Comparison of ENCODE assay signal across 8 mouse cellular contexts in genomic region chr4:135964426-135964825, GRCm38 (mm10). TPM values are rescaled to one million over a fixed set of nuclear protein-coding genes. Genes with fewer than 3 reads are reported as not detected.
A peak's percentile ranks its signal among the peaks of the same experiment; 100 is the strongest.
DNase-seq lines count a peak whose midpoint lies in the region; ATAC-seq and TF ChIP-seq lines count a peak whose summit lies in the region.

No protein-coding gene starts in this region.

- TF ChIP-seq EP300 in stomach, postnatal 0 days (optimal IDR thresholded peaks at IDR 0.05): no peak

- H3K4me1 ChIP-seq in bone marrow, adult 2 months (ENCODE audit: control insufficient read depth, insufficient read depth, low read length): no peaks in the 10 kb centered on the region
- H3K4me1 ChIP-seq in forebrain, embryonic 11.5 days (replicated peaks; ENCODE audit: control insufficient read depth, insufficient read depth, low read length): peaks cover 6% of the 10 kb centered on the region
- peaks cover 17% of the 10 kb centered on the region for H3K4me1 ChIP-seq in hindbrain, embryonic 16.5 days (ENCODE audit: control insufficient read depth, insufficient read depth, low read depth, low read length)
- H3K4me1 ChIP-seq in limb, embryonic 14.5 days (ENCODE audit: control insufficient read depth, insufficient read depth, low read length): peaks cover 6% of the 10 kb centered on the region
- H3K4me1 ChIP-seq in midbrain, embryonic 13.5 days (replicated peaks): peaks cover 20% of the 10 kb centered on the region
- no peaks in the 10 kb centered on the region for H3K4me1 ChIP-seq in stomach, postnatal 0 days (replicated peaks; ENCODE audit: control insufficient read depth, insufficient read depth)

- H3K27ac ChIP-seq in bone marrow, adult 2 months (ENCODE audit: control insufficient read depth, insufficient read depth, low read depth, low read length, poor library complexity): no peak overlapping the region
- H3K27ac ChIP-seq in forebrain, embryonic 11.5 days (ENCODE audit: low read depth, low read length): no peak overlapping the region
- peak overlapping the region; percentile 94 for H3K27ac ChIP-seq in hindbrain, embryonic 16.5 days (ENCODE audit: low read depth, low read length)
- peak overlapping the region; percentile 70 for H3K27ac ChIP-seq in limb, embryonic 14.5 days (replicated peaks; ENCODE audit: low read depth, low read length)
- H3K27ac ChIP-seq in midbrain, embryonic 13.5 days: no peak overlapping the region
- H3K27ac ChIP-seq in stomach, postnatal 0 days (replicated peaks): peak overlapping the region; percentile 95

- peaks cover 5% of the 10 kb centered on the region; the same call in 1 of the 2 replicates for H3K36me3 ChIP-seq in forebrain, embryonic 11.5 days (ENCODE audit: control insufficient read depth, insufficient read depth, low read length)
- H3K36me3 ChIP-seq in hindbrain, embryonic 16.5 days (ENCODE audit: control insufficient read depth, insufficient read depth, low read length): peaks cover 42% of the 10 kb centered on the region
- peaks cover 65% of the 10 kb centered on the region for H3K36me3 ChIP-seq in limb, embryonic 14.5 days (ENCODE audit: control insufficient read depth, insufficient read depth, low read length)
- peaks cover 61% of the 10 kb centered on the region for H3K36me3 ChIP-seq in midbrain, embryonic 13.5 days
- peaks cover 25% of the 10 kb centered on the region for H3K36me3 ChIP-seq in stomach, postnatal 0 days (ENCODE audit: control insufficient read depth, insufficient read depth, low read length)

- TF ChIP-seq POLR2A in bone marrow, adult 2 months (IDR thresholded peaks at IDR 0.05; ENCODE audit: borderline replicate concordance, control insufficient read depth, low read depth, low read length): no peak; the same call in 1 of the 2 replicates
- TF ChIP-seq POLR2A in limb, embryonic 14.5 days (IDR thresholded peaks at IDR 0.05; ENCODE audit: borderline replicate concordance, extremely low read depth, insufficient read depth, insufficient read length): no peak

- TF ChIP-seq CTCF in bone marrow, adult 2 months (IDR thresholded peaks at IDR 0.05; ENCODE audit: control insufficient read depth, insufficient read depth, low read length): no peak
- peak; percentile 45 for TF ChIP-seq CTCF in stomach, postnatal 0 days (IDR thresholded peaks at IDR 0.05; ENCODE audit: low read depth)

- peak; percentile 53 for DNase-seq in CD4-positive, CD25-positive, alpha-beta regulatory T cell, adult 2 months (ENCODE audit: low read depth, low spot score)
- no peak for DNase-seq in forebrain, embryonic 11.5 days (ENCODE audit: low spot score)
- peak; percentile 63 for DNase-seq in limb, embryonic 14.5 days (ENCODE audit: low spot score)
- DNase-seq in stomach, postnatal 0 days (ENCODE audit: low spot score): peak; percentile 96

- 4% methylated on average over 12 of the region's 12 CpGs for WGBS in bone marrow, adult 2 months
- WGBS in forebrain, embryonic 11.5 days: 4% methylated on average over 12 of the region's 12 CpGs
- WGBS in hindbrain, embryonic 16.5 days: 5% methylated on average over 12 of the region's 12 CpGs
- 0% methylated on average over 12 of the region's 12 CpGs for WGBS in limb, embryonic 14.5 days
- 7% methylated on average over 12 of the region's 12 CpGs for WGBS in midbrain, embryonic 13.5 days
- 2% methylated on average over 12 of the region's 12 CpGs for WGBS in stomach, postnatal 0 days

- H3K9ac ChIP-seq in forebrain, embryonic 11.5 days (ENCODE audit: low read length): peak overlapping the region; percentile 71; the same call in 1 of the 2 replicates
- peak overlapping the region; percentile 90 for H3K9ac ChIP-seq in hindbrain, embryonic 16.5 days (ENCODE audit: low read depth, low read length)
- peak overlapping the region; percentile 63 for H3K9ac ChIP-seq in limb, embryonic 14.5 days (ENCODE audit: low read depth, low read length, severe bottlenecking)
- peak overlapping the region; percentile 86 for H3K9ac ChIP-seq in midbrain, embryonic 13.5 days (replicated peaks)
- H3K9ac ChIP-seq in stomach, postnatal 0 days (ENCODE audit: low read length): peak overlapping the region; percentile 82

- H3K4me3 ChIP-seq in bone marrow, adult 2 months (replicated peaks; ENCODE audit: control insufficient read depth, low read depth, low read length): peak overlapping the region; percentile 98
- H3K4me3 ChIP-seq in forebrain, embryonic 11.5 days (ENCODE audit: low read depth, low read length): peak overlapping the region; percentile 72
- peak overlapping the region; percentile 85 for H3K4me3 ChIP-seq in hindbrain, embryonic 16.5 days (ENCODE audit: low read length)
- H3K4me3 ChIP-seq in limb, embryonic 14.5 days (replicated peaks; ENCODE audit: low read length): peak overlapping the region; percentile 72
- peak overlapping the region; percentile 78 for H3K4me3 ChIP-seq in midbrain, embryonic 13.5 days (replicated peaks)
- H3K4me3 ChIP-seq in stomach, postnatal 0 days (ENCODE audit: low read depth, low read length): peak overlapping the region; percentile 78

- no peaks in the 10 kb centered on the region for H3K9me3 ChIP-seq in forebrain, embryonic 11.5 days (ENCODE audit: control insufficient read depth, low read length)
- H3K9me3 ChIP-seq in hindbrain, embryonic 16.5 days (ENCODE audit: control insufficient read depth, low read length): no peaks in the 10 kb centered on the region
- H3K9me3 ChIP-seq in limb, embryonic 14.5 days (ENCODE audit: control insufficient read depth, low read length): no peaks in the 10 kb centered on the region
- H3K9me3 ChIP-seq in midbrain, embryonic 13.5 days: no peaks in the 10 kb centered on the region
- H3K9me3 ChIP-seq in stomach, postnatal 0 days (ENCODE audit: control insufficient read depth, low read length): no peaks in the 10 kb centered on the region

- peak overlapping the region; percentile 91 for H3K4me2 ChIP-seq in forebrain, embryonic 11.5 days (ENCODE audit: low read depth, low read length, severe bottlenecking)
- peak overlapping the region; percentile 64 for H3K4me2 ChIP-seq in hindbrain, embryonic 16.5 days (ENCODE audit: low read length)
- peak overlapping the region; percentile 86 for H3K4me2 ChIP-seq in limb, embryonic 14.5 days (replicated peaks; ENCODE audit: low read depth, low read length, severe bottlenecking)
- H3K4me2 ChIP-seq in midbrain, embryonic 13.5 days (replicated peaks): peak overlapping the region; percentile 93
- peak overlapping the region; percentile 89 for H3K4me2 ChIP-seq in stomach, postnatal 0 days (replicated peaks; ENCODE audit: low read depth)

- H3K27me3 ChIP-seq in forebrain, embryonic 11.5 days (ENCODE audit: control insufficient read depth, insufficient read depth, low read length): no peaks in the 10 kb centered on the region
- H3K27me3 ChIP-seq in hindbrain, embryonic 16.5 days (replicated peaks; ENCODE audit: control insufficient read depth, insufficient read depth, low read length): no peaks in the 10 kb centered on the region
- H3K27me3 ChIP-seq in limb, embryonic 14.5 days (ENCODE audit: control insufficient read depth, insufficient read depth, low read length): no peaks in the 10 kb centered on the region
- peaks cover 5% of the 10 kb centered on the region; the same call in 1 of the 2 replicates for H3K27me3 ChIP-seq in midbrain, embryonic 13.5 days
- H3K27me3 ChIP-seq in stomach, postnatal 0 days (ENCODE audit: control insufficient read depth, insufficient read depth, low read length): no peaks in the 10 kb centered on the region

- no peak for ATAC-seq in CD4-positive, CD25-positive, alpha-beta regulatory T cell, adult 4 months
- ATAC-seq in forebrain, embryonic 11.5 days (replicated peaks; ENCODE audit: low FRiP score): no peak
- no peak for ATAC-seq in hindbrain, embryonic 16.5 days
- ATAC-seq in limb, embryonic 14.5 days (ENCODE audit: low FRiP score, low read depth): peak; percentile 25; the same call in 1 of the 2 replicates
- 0 out of 2 replicates have a peak, but pooled peaks have one; percentile 0 for ATAC-seq in midbrain, embryonic 13.5 days
- peak; percentile 89 for ATAC-seq in stomach, postnatal 0 days (ENCODE audit: low FRiP score, low TSS enrichment)

RNA-seq across cellular contexts. Expression of gene Gale, which starts 0.9 kb away (rescaled TPM):
- 10 to 100 TPM; 16.2 to 24.8 TPM for polyA plus RNA-seq in CD4-positive, CD25-positive, alpha-beta regulatory T cell, adult 4 months (2017; shearing (Covaris generic))
- polyA plus RNA-seq in bone marrow, adult 2 months (2011; ENCODE audit: insufficient read depth, insufficient read length, low replicate concordance, missing spikeins): 4.7 and 11.0 TPM in 2 replicates
- 29.9 and 32.5 TPM in 2 replicates for polyA plus RNA-seq in forebrain, embryonic 11.5 days (2014; fragmentation: Nextera tagmentation; extraction: Ambion mirVana)
- polyA plus RNA-seq in hindbrain, embryonic 16.5 days (2015; fragmentation: Nextera tagmentation; extraction: Ambion mirVana): 49.4 and 50.1 TPM in 2 replicates
- 83.7 and 101 TPM in 2 replicates for polyA plus RNA-seq in limb, embryonic 14.5 days (2012; rRNA removed)
- 52.0 and 59.3 TPM in 2 replicates for polyA plus RNA-seq in limb, embryonic 14.5 days (2014; fragmentation: Nextera tagmentation; extraction: Ambion mirVana)
- polyA plus RNA-seq in midbrain, embryonic 13.5 days (2015; fragmentation: Nextera tagmentation; extraction: Ambion mirVana): 39.0 and 40.1 TPM in 2 replicates
- polyA plus RNA-seq in stomach, postnatal 0 days (2015; fragmentation: Nextera tagmentation; extraction: Ambion mirVana): 161 and 166 TPM in 2 replicates

RNA-seq across cellular contexts. Expression of gene Lypla2, which starts 8.0 kb away (rescaled TPM):
- 10 to 100 TPM; 63.0 to 72.0 TPM for polyA plus RNA-seq in CD4-positive, CD25-positive, alpha-beta regulatory T cell, adult 4 months (2017; shearing (Covaris generic))
- polyA plus RNA-seq in bone marrow, adult 2 months (2011; ENCODE audit: insufficient read depth, insufficient read length, low replicate concordance, missing spikeins): 34.8 and 42.1 TPM in 2 replicates
- 169 and 178 TPM in 2 replicates for polyA plus RNA-seq in forebrain, embryonic 11.5 days (2014; fragmentation: Nextera tagmentation; extraction: Ambion mirVana)
- 225 and 229 TPM in 2 replicates for polyA plus RNA-seq in hindbrain, embryonic 16.5 days (2015; fragmentation: Nextera tagmentation; extraction: Ambion mirVana)
- 106 and 133 TPM in 2 replicates for polyA plus RNA-seq in limb, embryonic 14.5 days (2012; rRNA removed)
- polyA plus RNA-seq in limb, embryonic 14.5 days (2014; fragmentation: Nextera tagmentation; extraction: Ambion mirVana): 105 and 117 TPM in 2 replicates
- polyA plus RNA-seq in midbrain, embryonic 13.5 days (2015; fragmentation: Nextera tagmentation; extraction: Ambion mirVana): 190 and 210 TPM in 2 replicates
- polyA plus RNA-seq in stomach, postnatal 0 days (2015; fragmentation: Nextera tagmentation; extraction: Ambion mirVana): 88.6 and 89.6 TPM in 2 replicates

RNA-seq across cellular contexts. Expression of gene Hmgcl, which starts 18.2 kb away (rescaled TPM):
- 100 to 1,000 TPM in 1 of 2 experiments, 10 to 100 TPM in 1; 73.7 to 104 TPM for polyA plus RNA-seq in CD4-positive, CD25-positive, alpha-beta regulatory T cell, adult 4 months (2017; shearing (Covaris generic))
- polyA plus RNA-seq in bone marrow, adult 2 months (2011; ENCODE audit: insufficient read depth, insufficient read length, low replicate concordance, missing spikeins): 39.0 and 65.5 TPM in 2 replicates
- polyA plus RNA-seq in forebrain, embryonic 11.5 days (2014; fragmentation: Nextera tagmentation; extraction: Ambion mirVana): 55.9 and 59.9 TPM in 2 replicates
- polyA plus RNA-seq in hindbrain, embryonic 16.5 days (2015; fragmentation: Nextera tagmentation; extraction: Ambion mirVana): 64.7 and 66.8 TPM in 2 replicates
- polyA plus RNA-seq in limb, embryonic 14.5 days (2012; rRNA removed): 60.8 and 69.7 TPM in 2 replicates
- polyA plus RNA-seq in limb, embryonic 14.5 days (2014; fragmentation: Nextera tagmentation; extraction: Ambion mirVana): 93.4 and 97.6 TPM in 2 replicates
- 50.3 and 51.0 TPM in 2 replicates for polyA plus RNA-seq in midbrain, embryonic 13.5 days (2015; fragmentation: Nextera tagmentation; extraction: Ambion mirVana)
- 154 and 163 TPM in 2 replicates for polyA plus RNA-seq in stomach, postnatal 0 days (2015; fragmentation: Nextera tagmentation; extraction: Ambion mirVana)

RNA-seq across cellular contexts. Expression of gene Pithd1, which starts 22.6 kb away (rescaled TPM):
- polyA plus RNA-seq in CD4-positive, CD25-positive, alpha-beta regulatory T cell, adult 4 months (2017; shearing (Covaris generic)): 1 to 10 TPM; 9.3 to 9.7 TPM
- 48.2 and 49.8 TPM in 2 replicates for polyA plus RNA-seq in bone marrow, adult 2 months (2011; ENCODE audit: insufficient read depth, insufficient read length, low replicate concordance, missing spikeins)
- polyA plus RNA-seq in forebrain, embryonic 11.5 days (2014; fragmentation: Nextera tagmentation; extraction: Ambion mirVana): 64.9 and 67.6 TPM in 2 replicates
- polyA plus RNA-seq in hindbrain, embryonic 16.5 days (2015; fragmentation: Nextera tagmentation; extraction: Ambion mirVana): 60.6 and 67.1 TPM in 2 replicates
- polyA plus RNA-seq in limb, embryonic 14.5 days (2012; rRNA removed): 49.1 and 50.2 TPM in 2 replicates
- polyA plus RNA-seq in limb, embryonic 14.5 days (2014; fragmentation: Nextera tagmentation; extraction: Ambion mirVana): 52.6 and 59.9 TPM in 2 replicates
- 55.0 and 57.3 TPM in 2 replicates for polyA plus RNA-seq in midbrain, embryonic 13.5 days (2015; fragmentation: Nextera tagmentation; extraction: Ambion mirVana)
- 40.1 and 40.7 TPM in 2 replicates for polyA plus RNA-seq in stomach, postnatal 0 days (2015; fragmentation: Nextera tagmentation; extraction: Ambion mirVana)

RNA-seq across cellular contexts. Expression of gene Fuca1, which starts 43.9 kb away (rescaled TPM):
- 10 to 100 TPM; 83.9 to 95.9 TPM for polyA plus RNA-seq in CD4-positive, CD25-positive, alpha-beta regulatory T cell, adult 4 months (2017; shearing (Covaris generic))
- polyA plus RNA-seq in bone marrow, adult 2 months (2011; ENCODE audit: insufficient read depth, insufficient read length, low replicate concordance, missing spikeins): 57.7 and 172 TPM in 2 replicates
- polyA plus RNA-seq in forebrain, embryonic 11.5 days (2014; fragmentation: Nextera tagmentation; extraction: Ambion mirVana): 42.3 and 49.2 TPM in 2 replicates
- 74.1 and 78.4 TPM in 2 replicates for polyA plus RNA-seq in hindbrain, embryonic 16.5 days (2015; fragmentation: Nextera tagmentation; extraction: Ambion mirVana)
- polyA plus RNA-seq in limb, embryonic 14.5 days (2012; rRNA removed): 45.6 and 50.1 TPM in 2 replicates
- 80.8 and 92.8 TPM in 2 replicates for polyA plus RNA-seq in limb, embryonic 14.5 days (2014; fragmentation: Nextera tagmentation; extraction: Ambion mirVana)
- 49.5 and 52.9 TPM in 2 replicates for polyA plus RNA-seq in midbrain, embryonic 13.5 days (2015; fragmentation: Nextera tagmentation; extraction: Ambion mirVana)
- 171 and 179 TPM in 2 replicates for polyA plus RNA-seq in stomach, postnatal 0 days (2015; fragmentation: Nextera tagmentation; extraction: Ambion mirVana)

Comparison
In these comparisons a context has a peak if more than half of its experiments do, and no peak if none do; other contexts are left out.
1. ATAC-seq: peak in limb, embryonic 14.5 days (single experiment), midbrain, embryonic 13.5 days (single experiment) and stomach, postnatal 0 days (single experiment); none in CD4-positive, CD25-positive, alpha-beta regulatory T cell, adult 4 months (single experiment), forebrain, embryonic 11.5 days (single experiment) and hindbrain, embryonic 16.5 days (single experiment).
2. H3K27ac ChIP-seq: peak in hindbrain, embryonic 16.5 days (single experiment), limb, embryonic 14.5 days (single experiment) and stomach, postnatal 0 days (single experiment); none in bone marrow, adult 2 months (single experiment), forebrain, embryonic 11.5 days (single experiment) and midbrain, embryonic 13.5 days (single experiment).
3. Peak in every context shown above with its lines, with median percentiles within 50 percentile points of each other: H3K4me3 ChIP-seq, H3K4me2 ChIP-seq and H3K9ac ChIP-seq.